Comparison of ENCODE assay signal across 8 mouse cellular contexts in genomic region chr9:114690119-114690601, GRCm38 (mm10). TPM values are rescaled to one million over a fixed set of nuclear protein-coding genes. Genes with fewer than 3 reads are reported as not detected.
DNase-seq lines count a peak whose midpoint lies in the region; ATAC-seq and TF ChIP-seq lines count a peak whose summit lies in the region.

No protein-coding gene starts in this region.

- WGBS in heart, embryonic 16.5 days, result 13% methylated on average over 10 of the region's 10 CpGs
- 14% methylated on average over 10 of the region's 10 CpGs for WGBS in lung, embryonic 14.5 days
- 10% methylated on average over 10 of the region's 10 CpGs for WGBS in small intestine, adult 2 months

- H3K9ac ChIP-seq in heart, embryonic 16.5 days (ENCODE audit: low read length), result peak overlapping the region; percentile 93
- H3K9ac ChIP-seq in lung, embryonic 14.5 days, result peak overlapping the region; percentile 88

- H3K36me3 ChIP-seq in heart, embryonic 16.5 days (ENCODE audit: control insufficient read depth, insufficient read depth), result peaks cover 24% of the 10 kb centered on the region
- H3K36me3 ChIP-seq in lung, embryonic 14.5 days (ENCODE audit: insufficient read depth), result peaks cover 25% of the 10 kb centered on the region
- peaks cover 13% of the 10 kb centered on the region for H3K36me3 ChIP-seq in small intestine, adult 2 months (ENCODE audit: control insufficient read depth, insufficient read depth, low read length)

- H3K4me2 ChIP-seq in heart, embryonic 16.5 days (ENCODE audit: low read depth, low read length), result peak overlapping the region; percentile 83
- peak overlapping the region; percentile 92 for H3K4me2 ChIP-seq in lung, embryonic 14.5 days

- H3K4me3 ChIP-seq in heart, embryonic 16.5 days (ENCODE audit: low read length), result peak overlapping the region; percentile 76
- H3K4me3 ChIP-seq in lung, embryonic 14.5 days (ENCODE audit: low read depth, low read length), result peak overlapping the region; percentile 93
- peak overlapping the region; percentile 12 for H3K4me3 ChIP-seq in small intestine, adult 2 months (ENCODE audit: low read depth, low read length)

- peaks cover 21% of the 10 kb centered on the region for H3K4me1 ChIP-seq in heart, embryonic 16.5 days (ENCODE audit: control insufficient read depth, insufficient read depth, low read length)
- peaks cover 13% of the 10 kb centered on the region; the same call in 1 of the 2 replicates for H3K4me1 ChIP-seq in lung, embryonic 14.5 days (ENCODE audit: insufficient read depth)
- H3K4me1 ChIP-seq in small intestine, adult 2 months (ENCODE audit: control insufficient read depth, insufficient read depth, insufficient read length, low read length), result peaks cover 16% of the 10 kb centered on the region

- H3K9me3 ChIP-seq in heart, embryonic 16.5 days (replicated peaks; ENCODE audit: control insufficient read depth, low read length), result no peaks in the 10 kb centered on the region
- H3K9me3 ChIP-seq in lung, embryonic 14.5 days (ENCODE audit: low read depth, low read length), result no peaks in the 10 kb centered on the region

- peak overlapping the region; percentile 78 for H3K27ac ChIP-seq in heart, embryonic 16.5 days (ENCODE audit: low read length)
- no peak overlapping the region for H3K27ac ChIP-seq in lung, embryonic 14.5 days (ENCODE audit: low read depth)
- H3K27ac ChIP-seq in small intestine, adult 2 months (ENCODE audit: insufficient read depth, low read depth, low read length), result no peak overlapping the region

- TF ChIP-seq CTCF in lung, embryonic 14.5 days (IDR thresholded peaks at IDR 0.05; ENCODE audit: low read depth), result no peak
- no peak for TF ChIP-seq CTCF in small intestine, adult 2 months (IDR thresholded peaks at IDR 0.05; ENCODE audit: extremely low read depth, insufficient read length, insufficient replicate concordance, low read depth, low read length)

- no peaks in the 10 kb centered on the region for H3K27me3 ChIP-seq in heart, embryonic 16.5 days (ENCODE audit: control insufficient read depth, insufficient read depth, low read length)
- no peaks in the 10 kb centered on the region for H3K27me3 ChIP-seq in lung, embryonic 14.5 days (ENCODE audit: insufficient read depth, low read length)
- H3K27me3 ChIP-seq in small intestine, adult 2 months (ENCODE audit: control insufficient read depth, insufficient read depth, low read length), result no peaks in the 10 kb centered on the region

- peak; percentile 35 for DNase-seq in cerebellum, adult 9-10 months
- no peak for DNase-seq in cerebellum, postnatal 36 days
- peak; percentile 26 to 41 for DNase-seq in adrenal gland, postnatal 36 days
- peak; percentile 38 for DNase-seq in lung, embryonic 14.5 days
- DNase-seq in ovary, postnatal 36 days (ENCODE audit: low spot score), result no peak

- no peak for ATAC-seq in heart, embryonic 16.5 days (replicated peaks; ENCODE audit: extremely low read depth, insufficient read depth, low FRiP score)
- no peak for ATAC-seq in lung, embryonic 14.5 days (ENCODE audit: insufficient read depth)
- ATAC-seq in erythroid progenitor cell, adult 5-6 weeks (replicated peaks; ENCODE audit: low FRiP score, poor library complexity, severe bottlenecking), result no peak

- TF ChIP-seq POLR2A in small intestine, adult 2 months (IDR thresholded peaks at IDR 0.05; ENCODE audit: low read depth, low read length), result no peak

RNA-seq across cellular contexts. Expression of gene Dync1li1, which starts 1.6 kb away (rescaled TPM):
- total RNA-seq in adrenal gland, postnatal 36 days (2021), result 10 to 100 TPM; 39.2 to 47.6 TPM
- polyA plus RNA-seq in heart, embryonic 16.5 days (2015; fragmentation: Nextera tagmentation; extraction: Ambion mirVana), result 69.2 and 76.0 TPM in 2 replicates
- polyA plus RNA-seq in lung, embryonic 14.5 days (2014; fragmentation: Nextera tagmentation; extraction: Ambion mirVana), result 49.9 and 51.1 TPM in 2 replicates
- 9.9 and 18.7 TPM in 2 replicates for polyA plus RNA-seq in small intestine, adult 2 months (2012; rRNA removed)
- total RNA-seq in erythroid progenitor cell, adult 5-6 weeks (2015; ENCODE audit: low replicate concordance), result 22.7 and 42.3 TPM in 2 replicates
- 23.9 and 33.0 TPM in 2 replicates for total RNA-seq in erythroid progenitor cell, adult 5-6 weeks (2017; ENCODE audit: low replicate concordance)

RNA-seq across cellular contexts. Expression of gene Cmtm6, which starts 40.8 kb away (rescaled TPM):
- total RNA-seq in adrenal gland, postnatal 36 days (2021), result 100 to 1,000 TPM in 1 of 2 experiments, 10 to 100 TPM in 1; 71.3 to 102 TPM
- 51.0 and 51.6 TPM in 2 replicates for polyA plus RNA-seq in heart, embryonic 16.5 days (2015; fragmentation: Nextera tagmentation; extraction: Ambion mirVana)
- 57.4 and 57.7 TPM in 2 replicates for polyA plus RNA-seq in lung, embryonic 14.5 days (2014; fragmentation: Nextera tagmentation; extraction: Ambion mirVana)
- 26.6 and 46.1 TPM in 2 replicates for polyA plus RNA-seq in small intestine, adult 2 months (2012; rRNA removed)
- total RNA-seq in erythroid progenitor cell, adult 5-6 weeks (2015; ENCODE audit: low replicate concordance), result 8.8 and 9.7 TPM in 2 replicates
- 10.4 and 20.0 TPM in 2 replicates for total RNA-seq in erythroid progenitor cell, adult 5-6 weeks (2017; ENCODE audit: low replicate concordance)

RNA-seq across cellular contexts. Expression of gene Cnot10, which starts 50.2 kb away (rescaled TPM):
- 10 to 100 TPM; 34.0 to 34.4 TPM for total RNA-seq in adrenal gland, postnatal 36 days (2021)
- polyA plus RNA-seq in heart, embryonic 16.5 days (2015; fragmentation: Nextera tagmentation; extraction: Ambion mirVana), result 38.6 and 41.4 TPM in 2 replicates
- polyA plus RNA-seq in lung, embryonic 14.5 days (2014; fragmentation: Nextera tagmentation; extraction: Ambion mirVana), result 66.4 and 66.6 TPM in 2 replicates
- 7.8 and 17.0 TPM in 2 replicates for polyA plus RNA-seq in small intestine, adult 2 months (2012; rRNA removed)
- 15.5 and 17.6 TPM in 2 replicates for total RNA-seq in erythroid progenitor cell, adult 5-6 weeks (2015; ENCODE audit: low replicate concordance)
- 14.1 and 18.6 TPM in 2 replicates for total RNA-seq in erythroid progenitor cell, adult 5-6 weeks (2017; ENCODE audit: low replicate concordance)

Comparison
In these comparisons a context has a peak if more than half of its experiments do, and no peak if none do; other contexts are left out.
1. DNase-seq: peak in cerebellum, adult 9-10 months (single experiment), adrenal gland, postnatal 36 days (2 of 2) and lung, embryonic 14.5 days (single experiment); none in cerebellum, postnatal 36 days (0 of 2) and ovary, postnatal 36 days (single experiment).
2. H3K4me3 ChIP-seq: peak in every context shown above with its lines; median percentile 93 in lung, embryonic 14.5 days; 76 in heart, embryonic 16.5 days; 12 in small intestine, adult 2 months.